Mouse (Mus musculus): ENCODE results near the gene Klhl3.

Klhl3 gene

GRCm38 (mm10) chr13:58025701-58026414 is 87.5 kb downstream of the Klhl3 start:
- DNase-seq (ENCODE audit: low spot score in 2 of 2) = no peak

- no peak for DNase-seq (ENCODE audit: low spot score in 2 of 2)
Measured at GRCm38 (mm10) chr13:58023726-58024453, 89.5 kb downstream of the Klhl3 start.

GRCm38 (mm10) chr13:58023001-58023560 is 90.3 kb downstream of the Klhl3 start:
- no peak for DNase-seq (ENCODE audit: low spot score in 2 of 2)

- peak in 1 of 2 experiments; percentile 23 for DNase-seq (ENCODE audit: low spot score in 2 of 2)
Measured at GRCm38 (mm10) chr13:58020428-58020827, 93.0 kb downstream of the Klhl3 start.

GRCm38 (mm10) chr13:58017298-58017697 is 96.1 kb downstream of the Klhl3 start:
- no peak for DNase-seq (ENCODE audit: low spot score in 2 of 2)

GRCm38 (mm10) chr13:58012067-58012925 is 101.1 kb downstream of the Klhl3 start:
- peak in 1 of 2 experiments; percentile 38 for DNase-seq (ENCODE audit: low spot score in 2 of 2)

GRCm38 (mm10) chr13:58011526-58011925 is 101.9 kb downstream of the Klhl3 start:
- DNase-seq (ENCODE audit: low spot score in 2 of 2) = no peak

- no peak for DNase-seq (ENCODE audit: low spot score in 2 of 2)
Measured at GRCm38 (mm10) chr13:58010416-58010815, 103.0 kb downstream of the Klhl3 start.

GRCm38 (mm10) chr13:58009275-58009674 is 104.1 kb downstream of the Klhl3 start:
- no peak for DNase-seq (ENCODE audit: low spot score in 2 of 2)

GRCm38 (mm10) chr13:58008038-58008364 is 105.4 kb downstream of the Klhl3 start:
- DNase-seq (ENCODE audit: low spot score in 2 of 2) = no peak

- no peak for DNase-seq (ENCODE audit: low spot score in 2 of 2)
Measured at GRCm38 (mm10) chr13:58007256-58008037, 105.9 kb downstream of the Klhl3 start.

GRCm38 (mm10) chr13:58001792-58002191 is 111.6 kb downstream of the Klhl3 start:
- DNase-seq (ENCODE audit: low spot score in 2 of 2) = no peak

- no peak for DNase-seq (ENCODE audit: low spot score in 2 of 2)
Measured at GRCm38 (mm10) chr13:57996536-57996935, 116.9 kb downstream of the Klhl3 start.

GRCm38 (mm10) chr13:57995864-57996263 is 117.5 kb downstream of the Klhl3 start:
- no peak for DNase-seq (ENCODE audit: low spot score in 2 of 2)

- no peak for DNase-seq (ENCODE audit: low spot score in 2 of 2)
Measured at GRCm38 (mm10) chr13:57984637-57985036, 128.8 kb downstream of the Klhl3 start.

GRCm38 (mm10) chr13:57984163-57984562 is 129.2 kb downstream of the Klhl3 start:
- no peak for DNase-seq (ENCODE audit: low spot score in 2 of 2)

- no peak for DNase-seq (ENCODE audit: low spot score in 2 of 2)
Measured at GRCm38 (mm10) chr13:57983330-57983729, 130.1 kb downstream of the Klhl3 start.

GRCm38 (mm10) chr13:57982904-57983303 is 130.5 kb downstream of the Klhl3 start:
- no peak for DNase-seq (ENCODE audit: low spot score in 2 of 2)

GRCm38 (mm10) chr13:57980679-57981078 is 132.7 kb downstream of the Klhl3 start:
- DNase-seq (ENCODE audit: low spot score in 2 of 2) = no peak

- no peak for DNase-seq (ENCODE audit: low spot score in 2 of 2)
Measured at GRCm38 (mm10) chr13:57980071-57980470, 133.3 kb downstream of the Klhl3 start.

GRCm38 (mm10) chr13:57978931-57979330 is 134.5 kb downstream of the Klhl3 start:
- no peak for DNase-seq (ENCODE audit: low spot score in 2 of 2)

All from spleen, postnatal 10 days (tissue).